Mouse (Mus musculus) ES-Bruce4 (cell line): ENCODE data around the gene Ptbp2. TPM values are rescaled to one million over a fixed set of nuclear protein-coding genes. Genes with fewer than 3 reads are reported as not detected.

ENCODE experiments used
- H3K27ac ChIP-seq: 2 replicates; pipeline ENCODE4 v1.5.1; 2012; ENCODE audit warnings: low read length, inconsistent platforms; ENCODE audit not compliant: insufficient read depth
- H3K27me3 ChIP-seq: 2 replicates; pipeline ENCODE4 v1.6.1; 2012; ENCODE audit warnings: mild to moderate bottlenecking, low read length, inconsistent platforms; ENCODE audit not compliant: control insufficient read depth, poor library complexity, insufficient read depth, severe bottlenecking
- H3K36me3 ChIP-seq: 2 replicates; pipeline ENCODE4 v1.6.1; 2012; ENCODE audit warnings: inconsistent platforms, mild to moderate bottlenecking, low read length, moderate library complexity; ENCODE audit not compliant: control insufficient read depth, poor library complexity, insufficient read depth, severe bottlenecking
- H3K4me1 ChIP-seq: one replicate; pipeline ENCODE4 v1.8.1; 2011; ENCODE audit warnings: low read length; ENCODE audit not compliant: control insufficient read depth, insufficient read depth
- H3K4me3 ChIP-seq: 2 replicates; pipeline ENCODE4 v1.5.1; 2011; ENCODE audit warnings: low read depth, mild to moderate bottlenecking, low read length
- H3K9ac ChIP-seq: 2 replicates; pipeline ENCODE4 v1.6.1; 2012; ENCODE audit warnings: low read depth, mild to moderate bottlenecking, inconsistent platforms; ENCODE audit not compliant: poor library complexity, severe bottlenecking
- H3K9me3 ChIP-seq: replicated peaks from 2 replicates; pipeline ENCODE4 v1.6.1; 2012; ENCODE audit warnings: mild to moderate bottlenecking, low read length, inconsistent platforms; ENCODE audit not compliant: control insufficient read depth, poor library complexity, insufficient read depth, severe bottlenecking
- CTCF ChIP-seq: IDR thresholded peaks from one replicate; pipeline ENCODE4 v1.8.1; 2011; ENCODE audit warnings: low read depth, low read length
- EP300 ChIP-seq: IDR thresholded peaks from 2 replicates; pipeline ENCODE4 v1.6.1; 2011; ENCODE audit warnings: low read depth, low read length; ENCODE audit not compliant: insufficient read depth
- POLR2A ChIP-seq: IDR thresholded peaks from one replicate; pipeline ENCODE4 v1.8.1; 2011; ENCODE audit warnings: low read length; ENCODE audit not compliant: insufficient read depth
- polyA plus RNA-seq: library from polyadenylated mRNA; stranded (reverse); fragments of >200 nt; gene quantifications from 2 replicates; pipeline ENCODE4 v1.2.4, GENCODE M21; 2011; ENCODE audit warnings: low read depth; ENCODE audit not compliant: missing spikeins, insufficient read depth, insufficient read length

Gene Ptbp2
- polyA plus RNA-seq, 1 experiment: 82.2 TPM

DNA sequence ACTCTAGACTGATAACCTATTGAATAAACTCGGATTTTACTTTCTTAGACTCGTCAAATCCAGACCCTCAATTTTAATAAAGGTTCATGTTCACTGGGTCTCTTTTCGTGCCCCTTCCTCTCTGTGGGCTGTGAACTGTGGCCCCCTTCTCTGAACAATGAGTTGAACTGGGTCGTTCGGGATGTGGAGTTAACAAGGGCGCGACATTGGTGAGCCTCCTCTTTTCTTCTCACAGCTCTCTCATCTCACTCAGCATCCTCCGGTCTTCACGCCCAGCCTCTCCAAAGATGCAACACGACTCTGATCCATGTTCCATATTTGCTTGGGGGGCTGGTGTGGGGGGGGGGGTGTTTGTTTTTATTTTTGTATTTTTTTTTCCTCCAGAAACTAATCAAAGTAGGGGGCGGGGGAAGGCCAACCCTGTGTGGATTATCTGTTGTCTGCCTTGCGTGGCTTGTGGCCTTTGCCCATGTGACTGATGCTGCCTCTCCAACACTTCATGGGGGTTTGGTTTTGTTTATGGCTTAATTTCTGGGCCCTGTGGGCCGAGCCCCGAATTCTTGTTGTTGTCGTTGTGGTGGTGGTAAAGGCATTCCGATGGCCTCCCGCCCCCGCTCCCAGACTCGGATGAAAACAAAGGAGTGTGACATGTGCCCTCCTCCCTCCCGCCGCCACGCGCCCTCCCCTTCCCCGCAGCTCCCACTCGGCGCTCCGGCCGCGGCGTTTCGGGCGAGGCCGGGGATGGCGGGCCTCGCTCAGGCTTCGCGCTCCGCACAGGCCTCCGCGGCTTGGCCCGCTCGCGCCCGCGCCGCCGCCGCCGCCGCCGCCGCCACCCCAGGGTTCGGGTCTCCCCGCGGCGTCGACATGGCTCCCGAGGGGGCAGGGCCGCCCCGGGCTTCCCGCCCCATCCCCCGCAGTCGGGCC lies 2.0 kb downstream of the Ptbp2 start:
- no peak for TF ChIP-seq CTCF
- TF ChIP-seq EP300: no peak
- TF ChIP-seq POLR2A: no peak
- Histone ChIP-seq H3K36me3 (no peaks in the 10 kb centered on the region), H3K27ac (no peak overlapping the region)

DNA sequence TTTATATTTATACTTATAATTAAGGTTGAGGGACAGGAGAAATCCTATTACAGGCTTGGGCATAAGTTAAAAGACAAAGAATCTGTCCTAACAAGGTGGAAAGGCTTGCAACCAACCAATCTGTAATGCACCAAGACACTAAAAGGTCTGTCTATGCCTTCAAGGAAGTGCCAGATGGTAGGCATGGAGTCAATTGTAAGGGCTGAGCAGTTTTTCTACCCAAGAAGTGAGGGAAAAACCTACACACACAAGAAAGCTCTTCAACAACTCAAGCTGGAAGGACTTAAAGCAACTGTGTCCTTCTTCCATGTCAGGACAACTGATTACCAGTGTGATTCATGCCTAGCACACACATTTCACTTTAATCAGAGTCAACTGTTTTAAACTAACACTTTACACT lies 3.4 kb downstream of the Ptbp2 start:
- Histone ChIP-seq H3K9me3 (no peaks in the 10 kb centered on the region), H3K4me1 (peaks cover 2% of the 10 kb centered on the region), H3K27ac (no peak overlapping the region), H3K36me3 (no peaks in the 10 kb centered on the region), H3K9ac (no peak overlapping the region), H3K27me3 (no peaks in the 10 kb centered on the region), H3K4me3 (no peak overlapping the region)
- TF ChIP-seq CTCF (no peak), POLR2A (no peak), EP300 (no peak)

More for the DNA sequence above, 2.0 kb downstream of the Ptbp2 start:
- Histone ChIP-seq H3K27me3 (no peaks in the 10 kb centered on the region), H3K4me1 (peaks cover 2% of the 10 kb centered on the region), H3K9me3 (no peaks in the 10 kb centered on the region), H3K9ac (peak overlapping the region; percentile 99), H3K4me3 (peak overlapping the region; percentile 99)

DNA sequence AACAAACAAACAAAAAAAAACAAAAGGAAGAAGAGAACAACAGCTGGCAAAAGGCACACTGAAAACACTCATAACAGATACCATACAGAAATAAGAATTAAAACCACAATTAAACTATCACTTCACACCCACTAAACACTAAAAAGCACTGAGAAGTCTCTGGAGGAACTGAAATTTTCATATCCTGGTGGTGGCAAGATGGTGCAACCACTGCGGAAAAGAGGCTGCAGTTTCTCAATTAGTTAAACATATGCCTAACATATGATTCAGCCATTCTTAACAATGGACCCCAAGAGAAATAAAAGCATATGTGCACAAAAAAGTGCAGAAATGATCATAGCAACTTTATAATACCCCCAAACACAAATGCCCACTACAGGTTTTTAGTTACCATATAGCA lies 5.0 kb downstream of the Ptbp2 start:
- H3K9ac ChIP-seq: no peak overlapping the region
- peaks cover 2% of the 10 kb centered on the region for H3K4me1 ChIP-seq
- no peak for TF ChIP-seq CTCF
- no peak for TF ChIP-seq POLR2A
- TF ChIP-seq EP300: no peak
- no peak overlapping the region for H3K27ac ChIP-seq
- no peaks in the 10 kb centered on the region for H3K9me3 ChIP-seq
- no peaks in the 10 kb centered on the region for H3K27me3 ChIP-seq
- H3K4me3 ChIP-seq: no peak overlapping the region
- no peaks in the 10 kb centered on the region for H3K36me3 ChIP-seq

DNA sequence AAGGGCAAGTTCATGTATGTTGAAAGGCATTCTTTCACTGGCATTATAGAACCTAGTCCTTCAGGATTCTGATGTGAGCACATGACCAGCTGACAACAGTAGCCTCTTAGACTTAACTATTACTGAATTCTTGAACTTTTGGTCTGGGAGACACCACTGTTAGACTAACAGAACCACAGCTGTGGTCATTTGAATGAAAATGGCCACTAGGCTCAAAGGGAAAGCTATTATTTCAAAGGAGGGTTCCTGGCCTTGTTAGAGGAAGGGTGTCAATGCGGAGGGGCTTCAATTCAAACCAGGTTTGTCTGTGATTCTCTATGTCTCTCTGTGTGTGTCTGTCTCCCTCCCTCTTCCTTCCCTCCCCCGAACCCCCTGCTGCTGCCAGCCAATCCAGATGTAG lies 5.8 kb downstream of the Ptbp2 start:
- no peaks in the 10 kb centered on the region for H3K4me1 ChIP-seq
- H3K27me3 ChIP-seq: no peaks in the 10 kb centered on the region
- no peak overlapping the region for H3K9ac ChIP-seq
- no peak overlapping the region; the same call in 1 of the 2 replicates for H3K27ac ChIP-seq
- H3K36me3 ChIP-seq: no peaks in the 10 kb centered on the region
- TF ChIP-seq EP300 (0 out of 2 replicates have a peak, but pooled peaks have one; percentile 27), CTCF (no peak), POLR2A (no peak)
- no peak overlapping the region for H3K4me3 ChIP-seq
- H3K9me3 ChIP-seq: no peaks in the 10 kb centered on the region

DNA sequence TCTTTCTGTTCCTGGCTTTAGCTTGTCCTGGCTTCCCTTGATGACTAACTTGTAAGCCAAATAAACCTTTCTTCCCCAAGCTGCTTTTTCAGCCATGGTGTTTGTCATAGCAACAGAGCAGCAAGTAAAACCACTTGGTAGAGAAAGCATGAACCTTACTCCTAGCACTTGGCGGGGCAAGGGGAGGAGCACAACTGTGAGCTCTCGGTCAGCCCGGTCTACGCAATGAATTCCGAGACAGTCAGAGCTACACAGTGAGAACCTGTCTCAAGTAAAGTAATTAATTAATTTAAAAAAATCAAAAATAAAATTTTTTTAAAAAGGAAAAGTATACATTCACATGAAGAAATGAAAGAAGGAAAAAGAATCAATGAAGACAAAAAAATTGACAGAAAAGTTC lies 8.1 kb downstream of the Ptbp2 start:
- H3K36me3 ChIP-seq: no peaks in the 10 kb centered on the region

GRCm38 (mm10) chr3:119772789-119773188 lies 11.5 kb downstream of the Ptbp2 start:
- H3K9me3 ChIP-seq: no peaks in the 10 kb centered on the region
- no peaks in the 10 kb centered on the region for H3K27me3 ChIP-seq
- H3K4me3 ChIP-seq: no peak overlapping the region
- TF ChIP-seq POLR2A: no peak
- no peak for TF ChIP-seq CTCF
- TF ChIP-seq EP300: no peak
- no peak overlapping the region for H3K27ac ChIP-seq
- no peak overlapping the region for H3K9ac ChIP-seq
- no peaks in the 10 kb centered on the region for H3K36me3 ChIP-seq
- no peaks in the 10 kb centered on the region for H3K4me1 ChIP-seq

More for the DNA sequence above, 8.1 kb downstream of the Ptbp2 start:
- Histone ChIP-seq H3K27me3 (no peaks in the 10 kb centered on the region), H3K4me3 (no peak overlapping the region), H3K27ac (no peak overlapping the region), H3K9me3 (no peaks in the 10 kb centered on the region), H3K4me1 (no peaks in the 10 kb centered on the region), H3K9ac (no peak overlapping the region)
- TF ChIP-seq EP300: no peak
- TF ChIP-seq POLR2A: no peak
- TF ChIP-seq CTCF: no peak
